Mouse (Mus musculus) skeletal muscle tissue, adult 2 months (tissue): Measurements from ENCODE around the gene Peli1.

Experiments used
- DNase-seq: peaks from one replicate; pipeline ENCODE4 v3.0.0-alpha.2; 2012; ENCODE audit warnings: low read depth, low spot score

The Peli1 gene

DNA sequence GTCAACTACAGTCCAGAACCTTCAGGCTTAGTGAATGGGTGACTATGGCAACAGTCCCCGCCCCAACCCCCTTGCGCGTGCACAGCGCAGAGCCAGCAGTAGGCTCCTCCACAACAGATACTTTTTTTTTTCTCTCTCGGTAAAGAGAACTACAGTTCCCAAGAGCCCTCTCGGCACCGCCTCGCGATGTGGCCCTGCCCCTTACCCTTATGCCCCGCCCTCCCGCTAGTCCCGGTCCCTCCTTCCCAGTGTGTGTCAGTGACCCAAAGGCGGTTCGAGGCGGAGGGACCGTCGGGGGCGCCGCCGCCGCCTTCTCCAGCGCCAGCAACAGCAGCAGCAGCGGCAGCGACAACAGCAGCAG is at the start of gene Peli1:
Peli1 (plus strand) TSS at position 225 of the 361 bp plus-strand sequence.
- peak; percentile 96 for DNase-seq

DNA sequence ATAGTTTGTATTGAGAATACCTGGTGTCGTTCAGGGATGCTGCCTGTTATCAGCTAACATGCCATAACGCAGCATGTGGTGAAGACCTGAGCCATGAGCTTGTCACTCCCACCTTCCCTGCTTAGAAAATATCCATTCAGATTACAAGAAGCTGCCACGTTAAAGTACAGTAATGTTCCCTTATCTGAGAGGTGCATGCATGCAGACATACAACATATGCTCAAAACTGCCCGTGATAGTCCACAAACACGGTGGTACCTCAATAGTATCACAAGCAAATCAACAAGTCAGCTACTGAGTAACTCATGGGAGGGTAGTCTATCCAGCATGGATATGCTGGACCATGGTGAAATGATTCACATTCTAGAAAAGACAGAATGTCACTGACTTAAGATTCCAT is 48.5 kb upstream of the Peli1 start:
- DNase-seq: no peak

DNA sequence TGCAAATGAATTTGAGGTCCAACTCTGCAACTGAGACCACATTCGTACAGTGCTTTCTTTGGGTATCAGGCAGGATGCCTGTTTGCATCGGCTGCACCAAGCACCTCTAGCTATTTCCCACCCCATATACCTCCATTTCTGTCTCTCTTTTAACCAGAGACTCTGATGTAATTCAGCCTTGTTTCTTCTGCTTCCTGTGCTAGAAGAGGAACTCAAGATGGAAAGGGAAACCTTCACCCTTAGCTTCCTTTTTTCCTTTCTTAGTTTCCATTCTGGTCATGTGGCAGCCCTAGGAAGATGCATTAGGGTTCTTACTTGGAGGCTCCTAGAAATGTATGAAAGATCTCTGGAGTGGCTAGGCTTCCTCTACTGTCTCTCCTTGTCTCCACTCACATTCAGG is 44.9 kb upstream of the Peli1 start:
- DNase-seq: no peak

DNA sequence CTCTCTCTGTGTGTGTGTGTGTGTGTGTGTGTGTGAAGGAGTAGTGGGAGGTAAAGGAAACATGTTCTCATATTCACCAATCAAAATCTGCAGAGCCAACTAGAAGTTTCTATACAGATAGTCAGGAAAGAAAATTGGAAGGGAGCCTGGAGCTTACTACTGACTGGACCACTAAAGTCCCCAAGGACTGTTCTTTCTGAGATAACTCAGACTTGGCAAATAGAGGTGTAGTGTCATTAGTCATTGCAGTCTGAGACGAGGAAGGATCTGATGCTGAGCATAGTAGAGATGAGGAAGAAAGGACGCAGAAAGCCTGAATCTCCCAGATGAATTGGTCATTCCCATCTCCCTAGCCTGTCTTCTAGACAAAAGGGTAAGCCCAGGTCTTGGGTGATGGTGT is 43.2 kb upstream of the Peli1 start:
- DNase-seq: no peak

DNA sequence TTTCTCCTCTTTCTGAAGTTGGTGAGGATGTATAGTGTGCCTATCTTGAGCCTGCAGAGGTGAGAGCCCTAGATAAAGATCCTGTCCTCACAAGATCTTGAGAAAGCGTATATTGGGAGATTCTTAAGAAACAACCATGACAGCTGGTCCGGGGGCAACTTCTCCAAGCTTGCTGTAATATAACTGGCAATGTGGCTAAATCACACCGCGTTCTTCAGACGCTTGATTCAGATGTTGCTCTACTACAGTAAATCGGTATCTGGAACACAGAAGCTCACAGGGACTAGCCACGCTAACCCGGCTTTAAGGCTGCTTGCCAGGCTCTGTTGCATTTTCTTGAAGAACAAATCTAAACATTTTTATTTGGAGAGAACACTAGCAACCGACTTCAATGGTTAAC is 39.4 kb upstream of the Peli1 start:
- no peak for DNase-seq

DNA sequence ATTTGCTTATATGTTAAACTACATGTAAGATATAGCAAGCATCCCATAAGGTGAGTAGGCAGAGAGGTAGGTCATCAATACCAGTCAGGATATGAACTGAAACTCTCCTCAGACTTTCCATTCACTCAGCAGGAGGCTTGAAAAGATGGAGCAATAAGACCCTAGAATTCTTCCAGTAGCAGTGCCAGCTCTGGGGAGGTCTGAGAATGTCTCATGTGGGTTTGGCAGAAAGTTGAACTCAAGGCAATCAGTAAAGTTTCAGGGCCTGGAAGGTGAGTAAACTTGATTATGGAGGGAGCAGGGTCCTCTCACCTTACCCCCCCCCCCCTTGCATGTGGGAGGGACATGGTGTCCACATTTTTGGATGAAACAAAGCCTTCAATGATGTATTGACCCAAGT is 36.5 kb upstream of the Peli1 start:
- no peak for DNase-seq

DNA sequence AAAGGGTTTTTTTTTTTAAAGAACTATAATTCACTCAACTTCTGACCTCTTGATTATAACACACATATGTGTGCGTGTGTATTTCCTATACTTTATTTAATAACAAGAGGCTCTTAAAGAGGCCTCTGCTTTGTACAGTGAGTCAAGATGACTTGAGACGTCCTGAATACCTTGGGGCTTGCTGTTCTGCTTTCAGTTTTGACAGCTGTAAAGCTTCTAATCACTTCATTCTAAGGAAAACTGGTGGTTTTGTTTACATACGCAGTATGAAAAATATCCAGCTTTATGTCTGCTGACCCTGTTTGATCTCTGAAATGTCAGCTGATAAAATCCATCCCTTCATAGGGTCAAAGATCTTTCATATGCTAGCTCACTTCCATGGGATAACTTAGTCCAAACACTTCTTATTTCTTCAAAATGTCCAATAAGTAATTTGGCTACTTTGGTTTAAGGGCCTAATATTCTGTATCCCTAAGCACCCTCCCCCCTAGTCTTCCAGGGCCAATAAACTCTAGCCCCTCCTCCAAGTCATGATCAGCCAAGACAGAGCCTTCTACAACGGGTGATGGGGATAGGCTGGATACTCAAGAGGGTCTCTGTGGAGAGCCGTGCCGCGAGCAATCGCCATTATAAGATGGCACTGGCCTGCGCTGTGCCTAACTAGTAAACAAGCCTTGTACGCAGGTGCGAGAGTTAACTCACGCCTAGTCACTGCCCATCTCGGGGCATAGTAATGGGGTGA is 34.8 kb upstream of the Peli1 start:
- no peak for DNase-seq

DNA sequence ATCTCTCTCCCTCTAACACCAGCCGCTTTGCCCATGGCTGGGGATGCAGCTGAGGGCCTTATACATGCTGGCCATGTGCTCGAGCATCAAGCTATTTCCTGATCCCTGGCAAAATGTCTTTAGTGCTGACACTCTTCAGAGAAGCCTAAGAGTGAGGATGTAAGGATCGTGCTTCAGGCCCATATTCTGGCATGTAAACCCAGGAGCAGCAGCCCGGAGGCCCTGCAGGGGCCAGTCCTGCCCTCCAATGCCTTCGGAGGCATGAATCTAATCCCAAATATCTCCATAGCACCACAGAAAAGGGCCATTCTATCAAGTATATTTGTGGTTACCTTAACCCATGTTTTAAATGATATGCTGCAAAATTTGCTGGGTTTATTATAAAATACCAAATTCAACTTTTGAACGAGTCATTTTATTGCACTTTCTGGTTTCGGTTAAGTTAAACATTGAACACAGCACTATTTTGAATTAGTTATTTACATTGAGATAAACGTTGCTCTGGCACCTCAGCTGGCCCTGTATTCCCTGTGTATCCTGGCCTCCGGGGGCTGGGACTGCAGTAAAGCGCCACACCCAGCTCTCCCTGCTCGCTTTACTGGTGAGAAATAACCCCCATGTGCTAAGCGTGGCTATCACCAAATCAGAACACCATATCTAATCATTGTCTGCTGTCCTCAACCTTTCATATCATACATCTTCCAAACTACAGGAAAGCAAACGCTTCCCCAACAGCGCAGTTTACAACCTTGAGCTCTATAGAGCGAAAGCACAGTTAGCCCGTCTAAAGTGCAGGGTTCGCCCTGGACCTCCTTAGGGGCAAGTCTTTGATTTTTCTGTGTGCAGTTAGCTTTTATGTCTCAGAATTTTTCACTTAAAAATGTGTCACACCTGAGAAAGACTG is 33.3 kb upstream of the Peli1 start:
- DNase-seq: no peak

DNA sequence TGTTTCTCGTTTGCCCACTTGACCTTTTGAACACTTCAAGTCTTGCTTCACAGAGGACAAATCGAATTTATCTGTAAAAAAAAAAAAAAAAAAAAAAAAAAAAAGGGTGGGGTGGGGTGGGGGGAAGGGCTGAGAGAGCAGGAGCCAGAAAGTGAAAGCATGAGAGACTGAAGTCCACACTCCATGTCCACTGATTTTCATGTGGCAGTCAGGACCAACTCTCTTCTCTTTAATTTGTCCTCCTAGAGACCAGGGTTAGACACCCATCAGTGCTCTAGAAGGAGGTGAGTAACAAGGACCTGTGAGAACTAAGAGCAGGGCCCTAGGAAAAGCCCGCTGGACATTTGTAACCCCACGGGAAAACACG is 32.7 kb upstream of the Peli1 start:
- no peak for DNase-seq

DNA sequence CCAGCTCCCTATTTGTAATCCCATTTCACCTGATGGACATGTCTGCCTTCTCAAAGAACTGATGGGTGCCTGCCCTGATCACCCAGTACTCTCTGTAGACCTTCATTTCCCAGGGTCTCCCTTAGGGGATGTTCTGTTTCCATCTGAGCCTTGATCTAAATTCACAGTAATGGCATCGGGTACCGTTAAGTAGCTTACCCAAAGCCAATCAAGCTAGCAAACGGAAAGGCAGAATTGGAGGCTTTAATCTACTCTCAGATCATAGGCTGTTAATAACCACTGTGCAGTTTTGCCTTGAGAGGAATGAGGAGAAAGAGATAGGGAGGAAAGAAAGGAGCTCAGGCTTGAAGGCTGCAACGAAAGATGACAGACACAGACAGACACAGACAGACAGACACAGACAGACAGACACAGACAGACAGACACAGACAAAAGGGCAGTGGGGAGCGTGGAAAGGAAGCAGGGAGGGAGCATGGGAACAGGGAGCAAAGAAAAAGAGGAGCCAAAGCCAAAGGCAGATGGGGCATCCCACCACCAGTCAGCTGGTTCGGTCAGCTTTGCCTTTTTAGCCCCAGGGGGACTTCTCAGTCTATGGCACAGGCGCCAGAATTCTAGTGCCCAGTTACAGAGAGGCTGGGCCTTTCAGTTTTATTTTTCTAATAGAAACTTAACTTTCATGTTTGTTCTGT is 30.6 kb upstream of the Peli1 start:
- no peak for DNase-seq

DNA sequence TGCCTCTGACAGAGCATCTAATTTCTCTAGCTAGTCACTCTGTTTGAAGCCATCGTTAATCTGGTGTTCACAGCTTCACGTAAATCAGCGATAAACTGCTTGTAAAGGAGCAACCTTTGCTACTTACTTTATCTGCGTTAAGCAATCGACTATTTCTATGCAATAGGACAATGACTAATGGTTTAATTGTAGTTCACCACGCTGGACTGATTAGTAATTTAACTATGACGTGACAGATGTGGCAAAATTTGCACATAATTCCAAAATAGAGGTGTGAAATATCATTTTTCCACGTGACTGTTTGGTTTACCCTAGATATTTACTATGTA is 30.1 kb upstream of the Peli1 start:
- DNase-seq: no peak

DNA sequence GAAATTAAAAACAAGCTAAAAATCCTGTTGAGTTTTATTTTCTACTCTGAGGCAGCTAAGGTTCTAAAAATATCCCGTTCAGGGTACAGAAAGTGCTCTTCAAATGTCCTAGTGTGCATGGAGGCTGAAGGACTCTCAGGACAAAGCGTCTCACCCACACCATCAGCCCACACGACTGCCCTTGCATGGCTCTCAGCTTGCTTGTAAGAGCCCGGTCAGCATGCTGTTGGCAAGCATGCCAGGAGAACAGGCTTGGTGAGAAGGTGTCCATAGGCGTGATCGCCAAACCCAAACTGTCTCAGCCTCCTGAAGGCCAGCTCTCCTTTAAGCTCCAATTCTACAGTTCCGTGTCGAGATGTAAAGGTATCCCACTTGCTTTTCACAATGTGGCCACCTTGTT is 29.7 kb upstream of the Peli1 start:
- DNase-seq: no peak

DNA sequence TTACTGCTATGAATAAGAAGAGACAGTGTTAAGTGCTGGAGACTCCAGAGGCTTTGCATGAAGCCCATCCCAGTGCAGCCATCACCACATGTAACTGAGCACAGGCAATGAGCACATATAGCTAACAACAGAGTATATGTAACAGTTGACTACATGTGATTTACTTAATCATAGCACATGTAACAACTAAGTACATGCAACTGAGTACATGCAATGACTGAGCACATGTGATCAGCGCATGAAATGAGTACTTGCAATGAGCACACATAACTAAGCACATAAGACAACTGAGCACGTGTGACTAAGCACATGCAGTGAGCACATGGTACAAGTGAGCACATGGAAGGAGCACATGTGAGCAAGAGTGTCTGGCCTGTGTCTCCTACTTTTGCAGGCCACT is 29.0 kb upstream of the Peli1 start:
- DNase-seq: no peak

DNA sequence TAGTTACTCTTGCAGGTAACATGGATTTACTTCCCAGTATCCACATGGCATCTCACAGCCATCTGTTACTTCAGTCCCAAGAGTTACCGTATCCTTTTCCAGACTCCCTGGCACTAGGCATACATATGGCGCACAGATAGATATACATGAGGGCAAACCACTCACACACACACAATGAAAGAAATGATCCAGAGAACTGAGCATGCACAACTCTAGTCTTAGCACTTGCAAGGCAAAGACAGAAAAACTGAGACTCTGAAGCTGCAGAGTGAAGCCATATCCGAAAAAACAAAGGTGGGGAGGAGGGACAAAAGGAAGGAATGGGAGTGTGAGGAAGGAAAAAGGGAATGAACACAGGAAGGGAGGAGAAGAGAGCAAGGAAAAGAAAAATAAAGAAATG is 27.8 kb upstream of the Peli1 start:
- DNase-seq: no peak

DNA sequence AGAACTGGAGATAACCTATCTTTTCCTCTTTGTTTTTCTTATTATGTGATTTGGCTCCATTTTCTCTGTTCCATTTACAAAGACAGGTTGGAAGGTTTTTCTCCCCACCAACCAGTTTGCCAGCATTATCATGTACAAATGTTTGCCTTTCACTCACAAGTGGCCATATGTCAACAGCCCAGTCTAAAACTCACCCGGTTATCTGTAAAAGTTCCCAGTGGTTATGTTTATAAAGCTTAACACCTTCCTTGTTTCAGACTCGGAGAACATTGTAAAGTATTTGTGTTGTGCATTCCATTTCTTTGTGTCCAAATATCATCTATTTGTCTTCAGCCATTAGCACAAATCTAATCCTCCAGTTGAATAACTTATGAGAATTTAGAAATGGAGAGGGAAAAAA is 11.7 kb upstream of the Peli1 start:
- DNase-seq: no peak

DNA sequence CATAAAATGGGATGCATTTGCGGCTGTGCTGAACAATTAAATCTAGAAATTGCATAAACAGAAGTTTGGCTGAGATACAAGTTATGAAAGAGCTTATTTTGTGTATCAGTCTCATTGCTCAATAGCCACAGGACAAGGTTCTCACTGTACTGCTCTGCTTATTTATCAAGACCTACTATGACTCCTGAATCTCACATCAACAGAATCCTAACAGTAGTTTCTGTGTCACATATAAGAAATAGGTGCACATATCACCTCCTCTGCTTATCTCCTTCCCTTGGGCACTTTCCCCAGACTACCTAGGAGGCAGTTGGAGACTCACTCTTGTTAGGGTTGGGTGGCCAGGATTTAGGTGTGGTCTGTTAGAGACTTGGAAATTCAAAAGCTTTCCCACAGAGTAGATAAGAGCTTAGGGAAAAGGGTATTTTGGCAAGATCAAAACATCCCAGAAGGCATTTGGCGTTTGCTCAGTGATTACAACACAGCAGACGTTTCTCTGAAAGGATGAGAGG is 11.2 kb upstream of the Peli1 start:
- DNase-seq: peak; percentile 49

DNA sequence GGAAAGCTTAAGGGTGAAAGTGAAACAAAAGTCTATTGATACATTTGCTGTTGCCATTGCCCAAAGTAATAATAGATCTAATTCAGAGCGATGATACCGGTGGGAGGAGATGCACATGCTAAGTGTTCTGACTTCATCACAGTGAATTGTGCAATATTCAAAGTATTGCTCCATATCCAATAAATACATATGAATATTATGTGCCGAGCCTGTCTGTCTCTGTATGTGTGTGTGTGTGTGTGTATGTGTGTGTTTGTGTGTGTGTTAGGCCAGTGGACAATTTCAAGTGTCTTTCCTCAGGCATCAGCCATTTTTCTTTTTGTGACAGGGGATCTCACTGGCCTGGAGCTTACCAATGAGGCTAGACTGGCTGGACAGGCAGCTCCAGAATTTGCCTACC is 9.9 kb upstream of the Peli1 start:
- no peak for DNase-seq

DNA sequence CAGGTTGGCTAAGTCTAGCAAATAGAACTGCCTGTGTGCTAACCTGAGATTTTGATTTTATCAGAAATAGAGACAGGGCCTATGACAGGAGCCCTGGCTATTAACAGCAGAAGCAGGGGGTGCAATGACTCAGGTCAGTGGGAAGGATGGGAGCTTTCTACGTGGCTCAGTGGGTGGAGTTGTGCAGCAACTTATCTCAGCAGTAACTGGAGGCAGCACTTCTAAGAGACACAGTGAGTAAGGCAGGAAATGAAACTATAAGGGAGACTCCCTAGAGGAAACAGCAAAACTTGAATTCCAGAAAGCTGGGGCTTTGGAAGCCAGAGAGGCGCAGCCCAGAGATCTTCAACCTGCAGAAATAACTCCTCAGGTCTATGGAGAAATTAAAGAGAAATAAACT is 8.4 kb upstream of the Peli1 start:
- no peak for DNase-seq

DNA sequence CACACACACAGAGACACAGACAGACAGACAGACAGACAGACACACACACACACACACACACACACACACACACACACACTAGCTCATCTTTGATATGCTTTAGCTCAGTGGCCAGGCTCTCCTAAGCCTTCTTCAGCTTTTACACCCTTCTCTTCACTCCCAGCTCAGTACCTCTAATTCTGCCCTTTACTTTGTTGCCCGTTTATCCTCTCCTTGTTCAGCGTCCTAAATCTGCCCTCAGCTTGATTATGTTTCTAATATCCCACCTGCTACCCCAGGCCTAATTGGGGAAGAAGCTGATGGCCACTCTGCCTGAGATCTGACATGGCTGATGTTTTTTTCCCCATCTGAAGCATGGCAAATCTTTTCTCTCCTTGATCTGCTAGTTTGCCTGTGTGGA is 2.7 kb upstream of the Peli1 start:
- no peak for DNase-seq

DNA sequence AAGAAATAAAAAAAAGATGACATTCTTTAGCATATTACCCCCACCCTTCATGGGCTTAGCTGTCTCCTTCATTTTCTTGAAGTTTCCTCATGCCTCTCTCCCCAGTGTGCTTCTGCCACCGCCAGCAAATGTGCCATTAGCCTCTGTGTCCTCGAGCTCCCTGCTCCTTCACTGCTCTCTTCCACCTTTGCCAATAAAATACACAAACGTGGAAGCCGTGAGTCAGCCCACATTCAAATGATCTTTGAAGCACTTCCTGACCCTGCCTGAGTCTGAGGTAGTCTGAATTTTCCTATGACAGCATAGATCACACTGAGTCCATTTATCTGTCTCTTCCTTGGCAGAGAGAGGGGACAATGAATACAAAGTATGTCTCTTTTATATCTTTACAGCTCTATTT is 1.5 kb upstream of the Peli1 start:
- no peak for DNase-seq

DNA sequence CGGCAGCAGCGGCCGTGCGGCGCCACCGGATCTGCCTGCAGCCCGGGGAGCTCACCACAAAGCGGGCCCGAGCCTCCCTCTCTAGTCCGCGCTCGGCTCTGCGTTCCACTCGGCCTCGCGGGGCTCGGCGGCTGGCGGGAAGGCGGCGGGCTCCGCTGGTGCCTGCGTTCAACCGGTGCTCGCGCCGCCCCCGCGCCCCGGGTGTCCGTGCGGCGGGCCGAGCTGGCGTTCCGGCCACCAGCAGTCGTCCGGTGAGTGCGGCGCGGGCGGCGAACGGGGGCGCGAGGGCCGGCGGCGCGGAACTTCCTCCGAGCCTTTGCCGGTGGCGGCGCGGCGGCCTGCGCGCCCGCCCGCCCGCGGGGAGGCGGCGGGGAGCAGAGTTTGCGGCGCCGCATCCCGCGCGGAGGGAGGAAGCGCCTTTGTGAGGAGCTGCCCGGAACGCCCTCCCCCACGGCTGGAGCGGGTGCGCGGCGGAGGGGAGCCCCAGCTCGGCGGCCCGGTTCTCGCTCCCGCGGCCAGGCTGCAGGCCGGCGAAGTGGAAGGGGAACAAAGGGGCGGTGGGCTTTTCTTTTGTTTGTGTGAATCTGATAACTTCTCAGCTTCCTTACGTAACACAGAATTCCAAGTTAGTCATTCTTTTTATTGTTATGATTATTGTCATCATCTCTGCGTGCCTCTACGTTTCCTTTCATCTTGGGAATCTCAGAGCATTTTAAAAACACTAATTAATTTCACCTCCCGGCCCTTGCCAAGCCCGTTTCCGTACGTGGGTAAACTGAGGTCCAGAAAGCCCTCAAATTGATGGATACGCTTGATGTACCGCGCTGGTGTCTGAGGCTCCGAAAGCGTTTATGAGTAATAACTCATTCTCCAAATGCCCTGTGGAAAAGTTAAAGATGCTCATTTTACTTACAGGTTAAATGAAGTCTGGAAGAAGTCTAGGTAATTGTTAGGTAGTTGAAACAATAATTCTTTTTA is 626 bp downstream of the Peli1 start:
- DNase-seq: no peak
